Mouse (Mus musculus) stomach, postnatal 0 days (tissue): ENCODE results near the gene Ryk. TPM values are rescaled to one million over a fixed set of nuclear protein-coding genes. Genes with fewer than 3 reads are reported as not detected.

Source experiments
- ATAC-seq: fragments of 200-750 bp; cut with Nextera tagmentation; 2 replicates; pipeline ENCODE4 v1.8.0; 2017; ENCODE audit not compliant: low FRiP score, low TSS enrichment
- DNase-seq: peaks from one replicate; pipeline ENCODE4 v3.0.0-alpha.2; 2016; ENCODE audit warnings: low spot score
- H3K27ac ChIP-seq: fragments of 300-500 bp; sonication (generic); replicated peaks from 2 replicates; pipeline ENCODE4 v1.5.1; 2014; ENCODE audit warnings: mild to moderate bottlenecking, control low read depth
- H3K27me3 ChIP-seq: fragments of 300-500 bp; sonication (generic); 2 replicates; pipeline ENCODE4 v1.6.1; 2014; ENCODE audit warnings: low read length; ENCODE audit not compliant: control insufficient read depth, insufficient read depth
- H3K36me3 ChIP-seq: fragments of 300-500 bp; sonication (generic); 2 replicates; pipeline ENCODE4 v1.6.1; 2014; ENCODE audit warnings: low read length, mixed read lengths; ENCODE audit not compliant: control insufficient read depth, insufficient read depth
- H3K4me1 ChIP-seq: fragments of 300-500 bp; sonication (generic); replicated peaks from 2 replicates; pipeline ENCODE4 v1.6.1; 2014; ENCODE audit warnings: antibody characterized with exemption; ENCODE audit not compliant: control insufficient read depth, insufficient read depth
- H3K4me2 ChIP-seq: fragments of 300-500 bp; sonication (generic); replicated peaks from 2 replicates; pipeline ENCODE4 v1.6.1; 2014; ENCODE audit warnings: low read depth, mild to moderate bottlenecking, control low read depth, moderate library complexity
- H3K4me3 ChIP-seq: fragments of 300-500 bp; sonication (generic); 2 replicates; pipeline ENCODE4 v1.5.1; 2014; ENCODE audit warnings: low read depth, low read length, control low read depth
- H3K9ac ChIP-seq: fragments of 300-500 bp; sonication (generic); 2 replicates; pipeline ENCODE4 v1.6.1; 2014; ENCODE audit warnings: mild to moderate bottlenecking, low read length, control low read depth, mixed read lengths
- H3K9me3 ChIP-seq: fragments of 300-500 bp; sonication (generic); 2 replicates; pipeline ENCODE4 v1.6.1; 2016; ENCODE audit warnings: low read length; ENCODE audit not compliant: control insufficient read depth
- CTCF ChIP-seq: IDR thresholded peaks from 2 replicates; pipeline ENCODE4 v1.5.1; 2016; ENCODE audit warnings: antibody characterized with exemption, low read depth, mild to moderate bottlenecking, moderate library complexity
- EP300 ChIP-seq: optimal IDR thresholded peaks from 2 replicates; pipeline ENCODE3; 2016; ENCODE audit warnings: antibody characterized with exemption
- WGBS: fragments of 180-500 bp; shearing (Covaris S2); extraction: QIAGEN DNeasy Blood & Tissue Kit; methylation state at CpG from one replicate; pipeline ENCODE4 v1.1.7; 2014; 5-methylcytosine and 5-hydroxymethylcytosine counted together
- polyA plus RNA-seq: library from polyadenylated mRNA; unstranded; fragments of >200 nt; fragmentation: Nextera tagmentation; extraction: Ambion mirVana; gene quantifications from 2 replicates; pipeline ENCODE4 v1.2.1, GENCODE M21; 2015

Ryk gene
- polyA plus RNA-seq, 1 experiment from 2014 or later = 16.8 TPM

GRCm38 (mm10) chr9:102865946-102866737 is 31.4 kb downstream of the Ryk start:
- no peak overlapping the region for H3K9ac ChIP-seq
- DNase-seq (no peak), ATAC-seq (0 out of 2 replicates have a peak, but pooled peaks have one; percentile 7)
- 66% methylated on average over 12 of the region's 12 CpGs for WGBS
- no peaks in the 10 kb centered on the region for H3K9me3 ChIP-seq
- no peak overlapping the region for H3K4me2 ChIP-seq
- H3K4me3 ChIP-seq = no peak overlapping the region
- H3K27ac ChIP-seq = no peak overlapping the region
- peaks cover 9% of the 10 kb centered on the region; the same call in 1 of the 2 replicates for H3K4me1 ChIP-seq
- no peaks in the 10 kb centered on the region for H3K27me3 ChIP-seq
- TF ChIP-seq CTCF (no peak), EP300 (no peak)
- 0 out of 2 replicates have a peak, but pooled peaks cover 4% of the 10 kb centered on the region for H3K36me3 ChIP-seq

- WGBS = 14% methylated on average over 4 of the region's 4 CpGs
- H3K4me2 ChIP-seq = no peak overlapping the region
- peaks cover 7% of the 10 kb centered on the region; the same call in 1 of the 2 replicates for H3K4me1 ChIP-seq
- ATAC-seq (peak; percentile 76), DNase-seq (peak; percentile 77)
- H3K9me3 ChIP-seq = no peaks in the 10 kb centered on the region
- no peak overlapping the region for H3K4me3 ChIP-seq
- H3K27me3 ChIP-seq = no peaks in the 10 kb centered on the region
- TF ChIP-seq CTCF (peak; percentile 93), EP300 (no peak)
- H3K27ac ChIP-seq = no peak overlapping the region
- no peak overlapping the region for H3K9ac ChIP-seq
- peaks cover 4% of the 10 kb centered on the region; the same call in 1 of the 2 replicates for H3K36me3 ChIP-seq
These were observed 32.2 kb downstream of the Ryk start for GRCm38 (mm10) chr9:102866893-102867292.

GRCm38 (mm10) chr9:102867516-102867915 is 32.8 kb downstream of the Ryk start:
- peaks cover 7% of the 10 kb centered on the region; the same call in 1 of the 2 replicates for H3K4me1 ChIP-seq
- H3K27me3 ChIP-seq = no peaks in the 10 kb centered on the region
- no peak for TF ChIP-seq CTCF
- no peak for TF ChIP-seq EP300
- WGBS = 73% methylated on average over 4 of the region's 4 CpGs
- no peaks in the 10 kb centered on the region for H3K9me3 ChIP-seq
- peaks cover 4% of the 10 kb centered on the region; the same call in 1 of the 2 replicates for H3K36me3 ChIP-seq
- no peak overlapping the region for H3K27ac ChIP-seq
- ATAC-seq (no peak), DNase-seq (no peak)
- H3K4me3 ChIP-seq = no peak overlapping the region
- H3K4me2 ChIP-seq = no peak overlapping the region
- H3K9ac ChIP-seq = no peak overlapping the region

GRCm38 (mm10) chr9:102868451-102868850 is 33.7 kb downstream of the Ryk start:
- ATAC-seq = no peak
- no peak overlapping the region for H3K9ac ChIP-seq
- peaks cover 7% of the 10 kb centered on the region; the same call in 1 of the 2 replicates for H3K4me1 ChIP-seq
- H3K27ac ChIP-seq = no peak overlapping the region
- H3K4me2 ChIP-seq = no peak overlapping the region
- no peaks in the 10 kb centered on the region for H3K27me3 ChIP-seq
- WGBS = 92% methylated on average over 7 of the region's 7 CpGs
- no peak overlapping the region for H3K4me3 ChIP-seq
- DNase-seq = no peak
- TF ChIP-seq CTCF (no peak), EP300 (no peak)
- H3K36me3 ChIP-seq = peaks cover 4% of the 10 kb centered on the region; the same call in 1 of the 2 replicates
- H3K9me3 ChIP-seq = no peaks in the 10 kb centered on the region

- Histone ChIP-seq H3K4me2 (no peak overlapping the region), H3K9me3 (no peaks in the 10 kb centered on the region), H3K36me3 (peaks cover 6% of the 10 kb centered on the region; the same call in 1 of the 2 replicates), H3K4me1 (no peaks in the 10 kb centered on the region), H3K27me3 (no peaks in the 10 kb centered on the region), H3K4me3 (no peak overlapping the region), H3K27ac (no peak overlapping the region), H3K9ac (no peak overlapping the region)
- ATAC-seq (no peak; the same call in 1 of the 2 replicates), DNase-seq (no peak)
- no peak for TF ChIP-seq EP300
- TF ChIP-seq CTCF = no peak
- WGBS = 66% methylated on average over 7 of the region's 7 CpGs
These were observed 41.5 kb downstream of the Ryk start for GRCm38 (mm10) chr9:102876054-102876690.

GRCm38 (mm10) chr9:102877916-102878315 is 43.2 kb downstream of the Ryk start:
- Histone ChIP-seq H3K27me3 (no peaks in the 10 kb centered on the region), H3K9ac (no peak overlapping the region), H3K4me1 (no peaks in the 10 kb centered on the region), H3K4me2 (no peak overlapping the region), H3K4me3 (no peak overlapping the region), H3K9me3 (no peaks in the 10 kb centered on the region), H3K27ac (no peak overlapping the region), H3K36me3 (0 out of 2 replicates have a peak, but pooled peaks cover 6% of the 10 kb centered on the region)
- no peak for DNase-seq
- TF ChIP-seq CTCF = no peak
- no peak for TF ChIP-seq EP300
- 80% methylated on average over 9 of the region's 9 CpGs for WGBS
- ATAC-seq = no peak
